Mouse (Mus musculus) lung, adult 18-20 months (tissue): Measurements from ENCODE around the gene Gm3373.
"Not testable (repeated sequence)": the region's sequence is repeated elsewhere in the genome, so short reads cannot be mapped to it uniquely, and the experiment has no call there.

ENCODE experiments used
- DNase-seq, 2 experiments: peaks; one replicate each; pipeline ENCODE4 v3.0.0; 2022; ENCODE audit warnings: mixed read lengths in 2 of 2

The Gm3373 gene

DNA sequence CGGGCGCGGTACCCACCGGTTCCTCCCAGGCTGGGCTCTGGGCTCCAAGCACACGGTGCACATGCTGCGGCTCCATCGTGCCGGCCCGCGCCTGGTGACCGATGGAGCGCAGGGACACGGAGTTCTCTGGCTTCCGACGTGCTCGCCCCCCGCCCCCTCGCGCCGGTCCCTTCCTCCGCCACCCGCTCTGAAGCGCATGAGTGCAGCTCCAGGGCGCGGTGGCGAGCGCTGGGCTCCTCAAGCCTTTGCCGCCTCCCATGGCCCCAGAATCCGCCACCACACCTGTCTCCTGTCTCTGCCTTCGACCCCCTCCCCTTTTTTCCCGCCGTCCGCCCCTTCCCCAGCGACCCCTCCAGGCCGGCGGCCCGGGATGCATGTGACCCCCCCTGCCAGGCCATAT, at the start of gene Gm3373:
TSS of gene Gm3373 (minus strand) at position 101 of the 400 bp plus-strand sequence.
- not testable (repeated sequence) for DNase-seq

DNA sequence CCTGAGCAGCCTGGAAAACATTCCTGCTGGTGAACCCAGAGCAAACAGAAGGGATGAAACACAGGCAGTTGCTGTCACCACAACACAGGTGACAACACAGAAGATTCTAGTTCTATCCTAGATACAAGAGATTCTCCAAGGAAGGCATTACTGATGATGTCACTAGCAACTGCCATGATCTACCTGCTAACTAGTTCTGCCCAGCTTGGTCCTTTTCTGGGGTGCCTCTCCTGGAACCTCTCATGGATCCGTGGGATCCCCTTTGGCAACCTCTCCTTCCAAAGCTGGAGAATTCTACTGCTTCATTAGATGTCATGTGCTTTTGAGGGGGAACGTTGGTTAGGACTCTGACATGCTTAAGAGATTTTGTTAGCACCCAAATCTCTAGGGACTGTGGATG, 54.0 kb downstream of the Gm3373 start, which contains the start of gene Gm9603:
TSS of gene Gm9603 (minus strand) at position 101 of the 400 bp plus-strand sequence.
- not testable (repeated sequence) for DNase-seq
